ENCODE assay signal across 12 mouse cellular contexts in genomic region chr3:115855576-115855975, GRCm38 (mm10). TPM values are rescaled to one million over a fixed set of nuclear protein-coding genes. Genes with fewer than 3 reads are reported as not detected.
DNase-seq lines count a peak whose midpoint lies in the region; ATAC-seq lines count a peak whose summit lies in the region.
"Had no signal": no experiment of that assay in that cellular context is flagged by ENCODE, and none has a peak within 500 bp of the region (broad histone marks: within the 10 kb centered on the region; RNA-seq: fewer than 3 reads in every experiment).

No protein-coding gene starts in this region.

- peak; percentile 38; the same call in 1 of the 2 replicates for ATAC-seq in frontal cortex, adult (ENCODE audit: low TSS enrichment)
- no peak for ATAC-seq in midbrain, embryonic 16.5 days
- ATAC-seq in midbrain, embryonic 15.5 days (replicated peaks), result no peak
- no peak for ATAC-seq in forebrain, embryonic 12.5 days (ENCODE audit: low FRiP score)
- ATAC-seq: activated CD4-positive, CD25-positive, alpha-beta regulatory T cell, adult 4 months had no signal

- H3K36me3 ChIP-seq in midbrain, embryonic 16.5 days (ENCODE audit: control insufficient read depth, insufficient read depth, low read length), result no peaks in the 10 kb centered on the region
- no peaks in the 10 kb centered on the region for H3K36me3 ChIP-seq in midbrain, embryonic 15.5 days (replicated peaks)
- no peaks in the 10 kb centered on the region for H3K36me3 ChIP-seq in forebrain, embryonic 12.5 days (replicated peaks)
- H3K36me3 ChIP-seq: heart, embryonic 13.5 days; neural tube, embryonic 12.5 days had no signal

- DNase-seq in frontal cortex, postnatal 25 days (ENCODE audit: low spot score in 2 of 2), result no peak
- DNase-seq in layer of hippocampus, postnatal 36 days, result peak; percentile 11 to 13
- DNase-seq in spleen, postnatal 14 days (ENCODE audit: low spot score in 2 of 2), result no peak
- DNase-seq: gastrocnemius, postnatal 14 days; kidney, adult 9 months had no signal

- H3K4me1 ChIP-seq in midbrain, embryonic 16.5 days (ENCODE audit: control insufficient read depth, insufficient read depth, low read length), result no peaks in the 10 kb centered on the region
- peaks cover 6% of the 10 kb centered on the region for H3K4me1 ChIP-seq in midbrain, embryonic 15.5 days
- peaks cover 30% of the 10 kb centered on the region for H3K4me1 ChIP-seq in forebrain, embryonic 12.5 days
- H3K4me1 ChIP-seq: heart, embryonic 13.5 days had no signal

- H3K4me3 ChIP-seq in midbrain, embryonic 16.5 days (ENCODE audit: low read depth, low read length), result no peak overlapping the region
- H3K4me3 ChIP-seq in midbrain, embryonic 15.5 days, result no peak overlapping the region
- H3K4me3 ChIP-seq in forebrain, embryonic 12.5 days (replicated peaks), result no peak overlapping the region
- H3K4me3 ChIP-seq: heart, embryonic 13.5 days; neural tube, embryonic 12.5 days had no signal

- 53% methylated on average over 10 of the region's 10 CpGs for WGBS in midbrain, embryonic 16.5 days
- WGBS in midbrain, embryonic 15.5 days, result 57% methylated on average over 10 of the region's 10 CpGs
- WGBS in forebrain, embryonic 12.5 days, result 31% methylated on average over 10 of the region's 10 CpGs

- peak overlapping the region; percentile 36; the same call in 1 of the 2 replicates for H3K27ac ChIP-seq in midbrain, embryonic 16.5 days (ENCODE audit: low read length)
- H3K27ac ChIP-seq in midbrain, embryonic 15.5 days, result no peak overlapping the region
- peak overlapping the region; percentile 70 for H3K27ac ChIP-seq in forebrain, embryonic 12.5 days
- H3K27ac ChIP-seq: heart, embryonic 13.5 days; neural tube, embryonic 12.5 days had no signal

- no peak overlapping the region for H3K4me2 ChIP-seq in midbrain, embryonic 16.5 days (ENCODE audit: low read length)
- H3K4me2 ChIP-seq in midbrain, embryonic 15.5 days, result no peak overlapping the region
- H3K4me2 ChIP-seq in forebrain, embryonic 12.5 days, result no peak overlapping the region
- H3K4me2 ChIP-seq: heart, embryonic 13.5 days had no signal

- H3K9ac ChIP-seq in midbrain, embryonic 16.5 days (ENCODE audit: low read depth, low read length), result no peak overlapping the region
- H3K9ac ChIP-seq in midbrain, embryonic 15.5 days, result no peak overlapping the region
- H3K9ac ChIP-seq in forebrain, embryonic 12.5 days, result no peak overlapping the region
- H3K9ac ChIP-seq: heart, embryonic 13.5 days; neural tube, embryonic 12.5 days had no signal

- H3K27me3 ChIP-seq in midbrain, embryonic 16.5 days (ENCODE audit: control insufficient read depth, insufficient read depth, low read depth, low read length), result no peaks in the 10 kb centered on the region
- H3K27me3 ChIP-seq in midbrain, embryonic 15.5 days (replicated peaks), result no peaks in the 10 kb centered on the region
- H3K27me3 ChIP-seq in forebrain, embryonic 12.5 days, result no peaks in the 10 kb centered on the region
- H3K27me3 ChIP-seq: heart, embryonic 13.5 days; neural tube, embryonic 12.5 days had no signal

- H3K9me3 ChIP-seq in midbrain, embryonic 16.5 days (replicated peaks; ENCODE audit: control insufficient read depth, low read length, poor library complexity, severe bottlenecking), result no peaks in the 10 kb centered on the region
- no peaks in the 10 kb centered on the region for H3K9me3 ChIP-seq in midbrain, embryonic 15.5 days
- H3K9me3 ChIP-seq in forebrain, embryonic 12.5 days, result no peaks in the 10 kb centered on the region
- H3K9me3 ChIP-seq: heart, embryonic 13.5 days; neural tube, embryonic 12.5 days had no signal

RNA-seq across cellular contexts. Expression of gene Dph5, which starts 32.1 kb away (rescaled TPM):
- 21.8 and 22.1 TPM in 2 replicates for polyA plus RNA-seq in midbrain, embryonic 16.5 days (2015; fragmentation: Nextera tagmentation; extraction: Ambion mirVana)
- polyA plus RNA-seq in midbrain, embryonic 15.5 days (2015; fragmentation: Nextera tagmentation; extraction: Ambion mirVana), result 22.3 and 23.8 TPM in 2 replicates
- polyA plus RNA-seq in forebrain, embryonic 12.5 days (2016; fragmentation: Nextera tagmentation; extraction: Ambion mirVana), result 26.1 and 28.3 TPM in 2 replicates
- total RNA-seq in layer of hippocampus, postnatal 36 days (2021), result 10 to 100 TPM; 13.6 to 17.2 TPM

Comparison
In these comparisons a context has a peak if more than half of its experiments do, and no peak if none do; other contexts are left out.
1. DNase-seq: peak in layer of hippocampus, postnatal 36 days (2 of 2); none in frontal cortex, postnatal 25 days (0 of 2) and spleen, postnatal 14 days (0 of 2).